ENCODE assay signal across 18 mouse cellular contexts in the genomic region with DNA sequence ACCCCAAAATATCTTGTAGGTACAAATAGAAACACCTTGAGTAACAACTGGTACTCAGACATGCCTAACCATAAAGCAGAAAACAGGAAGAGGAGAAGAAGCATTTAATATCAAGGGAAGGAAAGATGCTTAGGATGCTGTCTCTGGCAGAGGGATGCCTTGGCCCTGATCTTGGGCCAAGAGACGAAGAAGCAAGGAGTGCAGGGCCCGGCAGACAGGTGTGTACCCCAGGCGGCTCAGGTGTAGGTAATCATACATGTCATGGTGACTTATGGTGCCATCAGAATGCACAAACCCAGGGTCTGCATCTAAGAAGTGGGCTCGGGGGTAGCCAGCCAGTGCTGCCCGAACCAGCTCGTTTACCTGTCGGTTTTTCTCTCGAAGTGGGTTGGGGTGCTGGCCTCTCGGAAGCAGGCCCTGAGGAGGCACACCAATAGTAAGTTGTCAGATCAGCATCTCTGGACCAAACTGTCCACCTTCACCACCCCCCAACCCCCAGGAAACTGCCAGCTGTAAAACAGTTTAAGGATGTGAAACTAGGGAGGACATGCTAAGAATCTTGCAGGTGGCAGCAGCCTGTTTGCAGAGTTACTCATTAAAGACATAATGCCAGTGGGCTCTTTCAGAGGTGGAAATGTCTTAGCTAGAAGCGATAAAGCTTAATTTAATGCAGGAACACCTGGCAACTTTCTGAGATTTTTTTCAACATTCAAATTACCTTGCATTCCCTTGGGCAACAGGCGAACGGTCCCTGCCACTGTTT. TPM values are rescaled to one million over a fixed set of nuclear protein-coding genes. Genes with fewer than 3 reads are reported as not detected.
DNase-seq lines count a peak whose midpoint lies in the region; ATAC-seq and TF ChIP-seq lines count a peak whose summit lies in the region.
"Had no signal": no experiment of that assay in that cellular context is flagged by ENCODE, and none has a peak within 500 bp of the region (broad histone marks: within the 10 kb centered on the region; RNA-seq: fewer than 3 reads in every experiment).

No protein-coding gene starts in this region.

- intact Hi-C loops in heart, postnatal 36 days (cut with DNase I) = no loop called here

- H3K9ac ChIP-seq in midbrain, embryonic 13.5 days (replicated peaks) = no peak overlapping the region
- H3K9ac ChIP-seq in midbrain, embryonic 11.5 days (ENCODE audit: low read length) = no peak overlapping the region
- no peak overlapping the region for H3K9ac ChIP-seq in MEL (ENCODE audit: control insufficient read depth, low read depth, low read length, poor library complexity, severe bottlenecking)
- H3K9ac ChIP-seq in neural tube, embryonic 15.5 days (replicated peaks) = no peak overlapping the region
- H3K9ac ChIP-seq: embryonic facial prominence, embryonic 15.5 days; heart, embryonic 15.5 days had no signal

- ATAC-seq in midbrain, embryonic 13.5 days = no peak
- ATAC-seq in midbrain, embryonic 11.5 days (ENCODE audit: low FRiP score) = no peak
- ATAC-seq in neural tube, embryonic 15.5 days (ENCODE audit: low FRiP score) = no peak
- ATAC-seq: activated CD4-positive, CD25-positive, alpha-beta regulatory T cell, adult 4 months; inflammation-experienced regulatory T-cells, adult 6 months had no signal

- peak; percentile 90 for DNase-seq in heart, adult 11 months
- no peak for DNase-seq in heart, postnatal 36 days
- no peak for DNase-seq in midbrain, embryonic 11.5 days (ENCODE audit: low spot score, missing footprints)
- no peak for DNase-seq in MEL (ENCODE audit: low read depth, low spot score)
- DNase-seq in thymus, postnatal 14 days = no peak
- DNase-seq: gastrocnemius, postnatal 25 days; liver; lung, adult 2 months had no signal

- H3K4me2 ChIP-seq in midbrain, embryonic 13.5 days (replicated peaks) = peak overlapping the region; percentile 74
- H3K4me2 ChIP-seq in midbrain, embryonic 11.5 days = no peak overlapping the region
- peak overlapping the region; percentile 66; the same call in 1 of the 2 replicates for H3K4me2 ChIP-seq in neural tube, embryonic 15.5 days
- H3K4me2 ChIP-seq: embryonic facial prominence, embryonic 15.5 days; heart, embryonic 15.5 days had no signal

- TF ChIP-seq RAD21 in MEL (IDR thresholded peaks at IDR 0.05; ENCODE audit: low read depth, low read length) = no peak

- no peak for TF ChIP-seq CTCF in MEL (IDR thresholded peaks at IDR 0.05 in 2 of 3, conservative IDR thresholded peaks at IDR 0.05 in 1 of 3; ENCODE audit: control insufficient read depth in 1 of 3, insufficient read depth in 1 of 3, low read depth in 2 of 3, low read length in 3 of 3, poor library complexity in 1 of 3, severe bottlenecking in 1 of 3)

- no peak overlapping the region for H3K27ac ChIP-seq in midbrain, embryonic 13.5 days
- no peak overlapping the region for H3K27ac ChIP-seq in midbrain, embryonic 11.5 days (ENCODE audit: low read depth, low read length)
- H3K27ac ChIP-seq in MEL (ENCODE audit: control insufficient read depth, low read depth, low read length) = no peak overlapping the region
- H3K27ac ChIP-seq in neural tube, embryonic 15.5 days (replicated peaks) = no peak overlapping the region
- H3K27ac ChIP-seq: embryonic facial prominence, embryonic 15.5 days; kidney, postnatal 0 days had no signal

- peaks cover 5% of the 10 kb centered on the region; the same call in 1 of the 2 replicates for H3K79me2 ChIP-seq in MEL (ENCODE audit: control insufficient read depth, insufficient read depth, low read length, poor library complexity)

- H3K9me3 ChIP-seq in midbrain, embryonic 13.5 days = no peaks in the 10 kb centered on the region
- no peaks in the 10 kb centered on the region for H3K9me3 ChIP-seq in midbrain, embryonic 11.5 days (ENCODE audit: control insufficient read depth, low read length)
- H3K9me3 ChIP-seq in MEL (replicated peaks; ENCODE audit: insufficient read depth, low read length) = no peaks in the 10 kb centered on the region
- H3K9me3 ChIP-seq in neural tube, embryonic 15.5 days (replicated peaks) = no peaks in the 10 kb centered on the region
- H3K9me3 ChIP-seq: embryonic facial prominence, embryonic 15.5 days; heart, embryonic 15.5 days had no signal

- no peak; a peak in 2 of 4 replicates for TF ChIP-seq POLR2A in MEL (IDR thresholded peaks at IDR 0.05; ENCODE audit: control insufficient read depth in 1 of 2, insufficient read depth in 1 of 2, low read depth in 1 of 2, low read length in 2 of 2, poor library complexity in 1 of 2)

- whole genome bisulfite sequencing in midbrain, embryonic 13.5 days = 92% methylated on average over 12 of the region's 12 CpGs
- WGBS in midbrain, embryonic 11.5 days = 87% methylated on average over 12 of the region's 12 CpGs
- WGBS in neural tube, embryonic 15.5 days = 86% methylated on average over 12 of the region's 12 CpGs

- peaks cover 55% of the 10 kb centered on the region for H3K4me1 ChIP-seq in midbrain, embryonic 13.5 days (replicated peaks)
- peaks cover 8% of the 10 kb centered on the region for H3K4me1 ChIP-seq in midbrain, embryonic 11.5 days (ENCODE audit: control insufficient read depth, insufficient read depth, low read length)
- peaks cover 3 to 21% of the 10 kb centered on the region in 2 experiments for H3K4me1 ChIP-seq in MEL (ENCODE audit: control insufficient read depth in 1 of 2, insufficient read depth in 2 of 2, low read length in 2 of 2)
- peaks cover 44% of the 10 kb centered on the region for H3K4me1 ChIP-seq in neural tube, embryonic 15.5 days

- H3K4me3 ChIP-seq in midbrain, embryonic 13.5 days (replicated peaks) = peak overlapping the region; percentile 90; the same call in 1 of the 2 replicates
- no peak overlapping the region for H3K4me3 ChIP-seq in midbrain, embryonic 11.5 days (ENCODE audit: low read depth, low read length)
- H3K4me3 ChIP-seq in MEL (ENCODE audit: control insufficient read depth in 1 of 2, insufficient read depth in 1 of 2, low read depth in 2 of 2, low read length in 2 of 2) = no peak overlapping the region
- no peak overlapping the region for H3K4me3 ChIP-seq in neural tube, embryonic 15.5 days (replicated peaks)
- H3K4me3 ChIP-seq: heart, embryonic 15.5 days had no signal

- TF ChIP-seq EP300 in MEL (IDR thresholded peaks at IDR 0.05; ENCODE audit: low read depth in 1 of 2, low read length in 2 of 2) = no peak

- peaks cover 60% of the 10 kb centered on the region for H3K36me3 ChIP-seq in midbrain, embryonic 13.5 days
- peaks cover 17% of the 10 kb centered on the region for H3K36me3 ChIP-seq in midbrain, embryonic 11.5 days (ENCODE audit: control insufficient read depth, insufficient read depth, low read length)
- peaks cover 3 to 13% of the 10 kb centered on the region in 2 experiments for H3K36me3 ChIP-seq in MEL (ENCODE audit: control insufficient read depth in 1 of 2, insufficient read depth in 2 of 2, low read length in 2 of 2)
- H3K36me3 ChIP-seq in neural tube, embryonic 15.5 days = peaks cover 61% of the 10 kb centered on the region

- no peaks in the 10 kb centered on the region for H3K27me3 ChIP-seq in midbrain, embryonic 13.5 days
- H3K27me3 ChIP-seq in midbrain, embryonic 11.5 days (ENCODE audit: control insufficient read depth, insufficient read depth, low read length) = no peaks in the 10 kb centered on the region
- no peaks in the 10 kb centered on the region for H3K27me3 ChIP-seq in MEL (ENCODE audit: control insufficient read depth in 1 of 2, insufficient read depth in 2 of 2, low read length in 2 of 2)
- no peaks in the 10 kb centered on the region for H3K27me3 ChIP-seq in neural tube, embryonic 15.5 days (replicated peaks)
- H3K27me3 ChIP-seq: embryonic facial prominence, embryonic 15.5 days; heart, embryonic 15.5 days had no signal

RNA-seq across cellular contexts. Expression of a gene that starts 2.6 kb away (rescaled TPM):
- total RNA-seq in heart, postnatal 36 days (2021) = 1 to 10 TPM; 3.7 to 5.1 TPM
- 665 and 668 TPM in 2 replicates for polyA plus RNA-seq in midbrain, embryonic 13.5 days (2015; fragmentation: Nextera tagmentation; extraction: Ambion mirVana)
- polyA plus RNA-seq in midbrain, embryonic 11.5 days (2014; fragmentation: Nextera tagmentation; extraction: Ambion mirVana) = 306 and 332 TPM in 2 replicates
- 85.1 and 85.6 TPM in 2 replicates for total RNA-seq in MEL (2012; rRNA removed)
- polyA plus RNA-seq in MEL (2012; ENCODE audit: insufficient read depth in 1 of 2, insufficient read length in 2 of 2, low read depth in 1 of 2, low replicate concordance in 2 of 2, missing spikeins in 1 of 2) = 100 to 1,000 TPM; 110 to 180 TPM
- 458 and 569 TPM in 2 replicates for polyA plus RNA-seq in neural tube, embryonic 15.5 days (2015; fragmentation: Nextera tagmentation; extraction: Ambion mirVana)

RNA-seq across cellular contexts. Expression of a gene that starts 6.1 kb away (rescaled TPM):
- not detected for total RNA-seq in heart, postnatal 36 days (2021)
- 2.1 and 3.1 TPM in 2 replicates for polyA plus RNA-seq in midbrain, embryonic 13.5 days (2015; fragmentation: Nextera tagmentation; extraction: Ambion mirVana)
- 1.1 and 1.2 TPM in 2 replicates for polyA plus RNA-seq in midbrain, embryonic 11.5 days (2014; fragmentation: Nextera tagmentation; extraction: Ambion mirVana)
- not detected in 2 replicates for total RNA-seq in MEL (2012; rRNA removed)
- polyA plus RNA-seq in MEL (2012; ENCODE audit: insufficient read depth in 1 of 2, insufficient read length in 2 of 2, low read depth in 1 of 2, low replicate concordance in 2 of 2, missing spikeins in 1 of 2) = under 1 TPM in 1 of 2 experiments, not detected in 1; 0.11 TPM
- polyA plus RNA-seq in neural tube, embryonic 15.5 days (2015; fragmentation: Nextera tagmentation; extraction: Ambion mirVana) = 3.0 and 3.5 TPM in 2 replicates
- total RNA-seq: adrenal gland, postnatal 4 days; common myeloid progenitor, adult 5-6 weeks; gastrocnemius, postnatal 25 days; megakaryocyte progenitor cell, adult 5-6 weeks had no signal
- polyA plus RNA-seq: activated CD4-positive, CD25-positive, alpha-beta regulatory T cell, adult 4 months; inflammation-experienced regulatory T-cells, adult 6 months; lung, adult 2 months had no signal

RNA-seq across cellular contexts. Expression of a gene that starts 10.8 kb away (rescaled TPM):
- not detected for total RNA-seq in heart, postnatal 36 days (2021)
- 41.1 and 47.1 TPM in 2 replicates for polyA plus RNA-seq in midbrain, embryonic 13.5 days (2015; fragmentation: Nextera tagmentation; extraction: Ambion mirVana)
- 7.2 and 7.7 TPM in 2 replicates for polyA plus RNA-seq in midbrain, embryonic 11.5 days (2014; fragmentation: Nextera tagmentation; extraction: Ambion mirVana)
- not detected in 2 replicates for total RNA-seq in MEL (2012; rRNA removed)
- not detected for polyA plus RNA-seq in MEL (2012; ENCODE audit: insufficient read depth in 1 of 2, insufficient read length in 2 of 2, low read depth in 1 of 2, low replicate concordance in 2 of 2, missing spikeins in 1 of 2)
- 73.5 and 98.1 TPM in 2 replicates for polyA plus RNA-seq in neural tube, embryonic 15.5 days (2015; fragmentation: Nextera tagmentation; extraction: Ambion mirVana)
- total RNA-seq: common myeloid progenitor, adult 5-6 weeks; gastrocnemius, postnatal 25 days; megakaryocyte progenitor cell, adult 5-6 weeks had no signal
- polyA plus RNA-seq: activated CD4-positive, CD25-positive, alpha-beta regulatory T cell, adult 4 months; inflammation-experienced regulatory T-cells, adult 6 months; lung, adult 2 months had no signal

RNA-seq across cellular contexts. Expression of a gene that starts 21.8 kb away (rescaled TPM):
- 10 to 100 TPM; 30.4 to 31.1 TPM for total RNA-seq in heart, postnatal 36 days (2021)
- polyA plus RNA-seq in midbrain, embryonic 13.5 days (2015; fragmentation: Nextera tagmentation; extraction: Ambion mirVana) = 18.9 and 19.8 TPM in 2 replicates
- 9.1 and 10.3 TPM in 2 replicates for polyA plus RNA-seq in midbrain, embryonic 11.5 days (2014; fragmentation: Nextera tagmentation; extraction: Ambion mirVana)
- 12.7 and 13.1 TPM in 2 replicates for total RNA-seq in MEL (2012; rRNA removed)
- 10 to 100 TPM in 1 of 2 experiments, not detected in 1; 22.0 TPM for polyA plus RNA-seq in MEL (2012; ENCODE audit: insufficient read depth in 1 of 2, insufficient read length in 2 of 2, low read depth in 1 of 2, low replicate concordance in 2 of 2, missing spikeins in 1 of 2)
- 19.3 and 22.7 TPM in 2 replicates for polyA plus RNA-seq in neural tube, embryonic 15.5 days (2015; fragmentation: Nextera tagmentation; extraction: Ambion mirVana)

RNA-seq across cellular contexts. Expression of a gene that starts 27.6 kb away (rescaled TPM):
- total RNA-seq in heart, postnatal 36 days (2021) = 10 to 100 TPM; 63.7 to 68.7 TPM
- 37.6 and 44.2 TPM in 2 replicates for polyA plus RNA-seq in midbrain, embryonic 13.5 days (2015; fragmentation: Nextera tagmentation; extraction: Ambion mirVana)
- polyA plus RNA-seq in midbrain, embryonic 11.5 days (2014; fragmentation: Nextera tagmentation; extraction: Ambion mirVana) = 25.5 and 29.7 TPM in 2 replicates
- total RNA-seq in MEL (2012; rRNA removed) = 56.6 and 57.2 TPM in 2 replicates
- 100 to 1,000 TPM; 157 TPM for polyA plus RNA-seq in MEL (2012; ENCODE audit: insufficient read depth in 1 of 2, insufficient read length in 2 of 2, low read depth in 1 of 2, low replicate concordance in 2 of 2, missing spikeins in 1 of 2)
- polyA plus RNA-seq in neural tube, embryonic 15.5 days (2015; fragmentation: Nextera tagmentation; extraction: Ambion mirVana) = 33.3 and 37.2 TPM in 2 replicates
